Mouse (Mus musculus) heart, embryonic 10.5 days (tissue): ENCODE data around the gene Gstp3. TPM values are rescaled to one million over a fixed set of nuclear protein-coding genes. Genes with fewer than 3 reads are reported as not detected.

Experiments used
- DNase-seq: peaks from one replicate; pipeline ENCODE4 v3.0.0-alpha.2; 2017; ENCODE audit warnings: low spot score
- H3K27ac ChIP-seq: fragments of 300-500 bp; sonication (generic); 2 replicates; pipeline ENCODE4 v1.5.1; 2016; ENCODE audit warnings: mild to moderate bottlenecking
- H3K27me3 ChIP-seq: fragments of 300-500 bp; sonication (generic); 2 replicates; pipeline ENCODE4 v1.6.1; 2016; ENCODE audit warnings: mild to moderate bottlenecking; ENCODE audit not compliant: poor library complexity, insufficient read depth, severe bottlenecking
- H3K36me3 ChIP-seq: fragments of 300-500 bp; sonication (generic); 2 replicates; pipeline ENCODE4 v1.6.1; 2016; ENCODE audit warnings: mild to moderate bottlenecking, moderate library complexity
- H3K4me1 ChIP-seq: fragments of 300-500 bp; sonication (generic); 2 replicates; pipeline ENCODE4 v1.6.1; 2016; ENCODE audit warnings: mild to moderate bottlenecking
- H3K4me3 ChIP-seq: fragments of 300-500 bp; sonication (generic); 2 replicates; pipeline ENCODE4 v1.5.1; 2016; ENCODE audit warnings: mild to moderate bottlenecking, moderate library complexity
- H3K9me3 ChIP-seq: fragments of 300-500 bp; sonication (generic); 2 replicates; pipeline ENCODE4 v1.6.1; 2016; ENCODE audit warnings: mild to moderate bottlenecking, moderate library complexity
- WGBS: fragments of 180-500 bp; shearing (Covaris S2); methylation state at CpG from one replicate; pipeline ENCODE4 v1.1.7; 2016; 5-methylcytosine and 5-hydroxymethylcytosine counted together
- polyA plus RNA-seq: library from polyadenylated mRNA; unstranded; fragments of >200 nt; fragmentation: Nextera tagmentation; extraction: Ambion mirVana; gene quantifications from 2 replicates; pipeline ENCODE4 v1.2.1, GENCODE M21; 2016

Gstp3 gene
- polyA plus RNA-seq, 1 experiment from 2014 or later: not detected

GRCm38 (mm10) chr19:4086156-4086555 lies 26.8 kb upstream of the Gstp3 start:
- Histone ChIP-seq H3K36me3 (no peaks in the 10 kb centered on the region), H3K27ac (no peak overlapping the region), H3K4me1 (no peaks in the 10 kb centered on the region), H3K4me3 (no peak overlapping the region), H3K27me3 (peaks cover 52% of the 10 kb centered on the region), H3K9me3 (no peaks in the 10 kb centered on the region)
- peak; percentile 69 for DNase-seq
- 81% methylated on average over 15 of the region's 15 CpGs for WGBS

GRCm38 (mm10) chr19:4084984-4085383 lies 25.6 kb upstream of the Gstp3 start:
- 89% methylated on average over 1 of the region's 1 CpGs for WGBS

GRCm38 (mm10) chr19:4083826-4084225 lies 24.5 kb upstream of the Gstp3 start:
- peaks cover 49% of the 10 kb centered on the region for H3K27me3 ChIP-seq
- no peak overlapping the region for H3K27ac ChIP-seq
- WGBS: 25% methylated on average over 8 of the region's 8 CpGs
- no peak for DNase-seq
- H3K4me3 ChIP-seq: no peak overlapping the region
- H3K9me3 ChIP-seq: no peaks in the 10 kb centered on the region
- no peaks in the 10 kb centered on the region for H3K4me1 ChIP-seq
- H3K36me3 ChIP-seq: no peaks in the 10 kb centered on the region

More at GRCm38 (mm10) chr19:4084984-4085383, 25.6 kb upstream of the Gstp3 start:
- peak; percentile 58 for DNase-seq
- no peaks in the 10 kb centered on the region for H3K9me3 ChIP-seq
- H3K4me1 ChIP-seq: no peaks in the 10 kb centered on the region
- H3K4me3 ChIP-seq: no peak overlapping the region
- H3K36me3 ChIP-seq: no peaks in the 10 kb centered on the region
- H3K27ac ChIP-seq: no peak overlapping the region
- peaks cover 52% of the 10 kb centered on the region for H3K27me3 ChIP-seq

DNA sequence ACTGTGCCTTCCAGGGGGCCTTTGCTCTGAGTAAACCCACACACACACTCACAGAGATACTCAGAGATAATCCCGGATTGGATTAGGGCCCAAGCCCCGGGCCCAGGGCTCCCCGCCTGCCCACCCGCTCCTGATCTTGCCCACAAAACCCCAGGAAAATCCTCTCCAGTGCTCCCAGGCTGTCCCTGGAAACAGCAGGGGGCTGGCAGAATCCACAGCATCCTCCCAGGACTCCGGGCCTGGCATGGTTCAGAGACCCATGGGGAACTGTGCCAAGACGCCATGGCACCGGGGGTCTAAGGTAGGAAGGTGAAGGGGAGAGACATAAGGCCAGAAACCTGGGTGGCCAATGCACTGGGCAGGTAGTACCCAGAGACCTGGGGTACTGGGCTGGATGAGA lies 23.9 kb upstream of the Gstp3 start:
- Histone ChIP-seq H3K4me3 (no peak overlapping the region), H3K27ac (no peak overlapping the region), H3K36me3 (no peaks in the 10 kb centered on the region), H3K4me1 (no peaks in the 10 kb centered on the region), H3K9me3 (no peaks in the 10 kb centered on the region), H3K27me3 (peaks cover 46% of the 10 kb centered on the region)
- no peak for DNase-seq
- 70% methylated on average over 7 of the region's 7 CpGs for WGBS

DNA sequence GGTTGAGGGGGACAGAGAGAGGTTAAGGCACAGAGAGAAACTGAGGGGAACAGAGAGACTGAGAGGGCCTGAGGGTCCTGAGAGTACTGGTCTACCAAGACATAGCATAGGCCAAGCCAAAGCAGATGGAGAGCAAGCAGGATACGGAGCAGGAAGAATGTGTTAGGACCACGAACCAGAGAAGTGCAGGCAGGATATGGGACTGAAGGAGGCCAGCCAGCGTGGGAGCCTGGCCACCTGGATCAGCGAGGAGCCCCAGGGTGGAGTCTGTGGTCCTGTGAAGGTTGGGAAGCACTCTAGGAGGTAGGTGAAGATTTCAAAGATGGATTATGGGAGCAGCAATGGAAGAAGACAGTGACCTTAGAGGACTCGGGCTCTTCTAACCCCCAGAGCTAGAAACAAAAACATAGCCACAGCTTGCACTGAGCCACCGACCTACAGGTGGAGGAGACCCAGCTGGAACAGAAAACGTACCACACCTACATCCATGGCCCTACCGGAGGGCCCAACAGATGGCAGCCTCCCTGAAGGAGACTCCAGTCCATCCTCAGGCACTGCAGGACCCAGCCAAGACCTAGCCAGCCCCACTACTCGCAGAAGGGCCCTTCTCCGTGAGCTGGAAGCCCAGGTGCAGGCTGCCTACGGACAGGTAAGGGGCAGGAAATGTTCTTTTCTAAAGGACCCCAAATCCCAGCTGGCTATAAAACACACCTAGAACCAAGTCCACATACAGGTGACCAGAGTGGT lies 23.0 kb upstream of the Gstp3 start:
- H3K36me3 ChIP-seq: no peaks in the 10 kb centered on the region
- 77% methylated on average over 11 of the region's 11 CpGs for WGBS
- no peak overlapping the region for H3K4me3 ChIP-seq
- no peaks in the 10 kb centered on the region for H3K9me3 ChIP-seq
- H3K27me3 ChIP-seq: peaks cover 46% of the 10 kb centered on the region
- DNase-seq: no peak
- H3K27ac ChIP-seq: no peak overlapping the region
- H3K4me1 ChIP-seq: no peaks in the 10 kb centered on the region

GRCm38 (mm10) chr19:4081394-4081793 lies 22.0 kb upstream of the Gstp3 start, which contains the start of gene Cabp2:
Gene Cabp2, plus strand, starts transcription at chr19:4081578.
- H3K9me3 ChIP-seq: no peaks in the 10 kb centered on the region
- no peaks in the 10 kb centered on the region for H3K4me1 ChIP-seq
- WGBS: 73% methylated on average over 3 of the region's 3 CpGs
- peaks cover 40% of the 10 kb centered on the region for H3K27me3 ChIP-seq
- no peak for DNase-seq
- H3K27ac ChIP-seq: no peak within 1 kb of the TSS
- no peak within 1 kb of the TSS for H3K4me3 ChIP-seq
- no peaks in the 10 kb centered on the region for H3K36me3 ChIP-seq

GRCm38 (mm10) chr19:4080511-4081009 lies 21.2 kb upstream of the Gstp3 start:
- DNase-seq: no peak
- H3K27me3 ChIP-seq: peaks cover 34% of the 10 kb centered on the region
- no peaks in the 10 kb centered on the region for H3K4me1 ChIP-seq
- no peaks in the 10 kb centered on the region for H3K9me3 ChIP-seq
- H3K4me3 ChIP-seq: no peak overlapping the region
- no peaks in the 10 kb centered on the region for H3K36me3 ChIP-seq
- 58% methylated on average over 8 of the region's 8 CpGs for WGBS
- no peak overlapping the region for H3K27ac ChIP-seq

DNA sequence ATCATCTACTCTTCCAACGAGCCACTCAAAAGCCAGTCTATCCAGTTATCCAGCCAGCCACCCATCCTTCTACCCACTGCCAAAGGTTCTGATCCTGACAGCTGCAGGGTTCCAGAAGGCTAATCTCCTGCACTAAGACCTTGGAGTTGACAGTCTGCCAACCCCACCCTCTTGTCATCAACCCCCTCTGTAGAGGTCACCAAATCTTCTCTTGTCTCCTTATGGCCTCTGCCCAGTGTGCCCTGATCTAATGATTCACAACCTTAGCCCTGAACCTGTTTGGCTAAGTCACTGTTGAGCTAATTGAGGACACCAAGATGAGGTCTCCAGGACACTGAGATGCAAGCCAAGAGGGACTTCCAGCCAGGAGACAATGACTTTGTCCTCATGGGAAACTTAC lies 20.2 kb upstream of the Gstp3 start:
- Histone ChIP-seq H3K27ac (no peak overlapping the region), H3K4me1 (no peaks in the 10 kb centered on the region), H3K36me3 (no peaks in the 10 kb centered on the region), H3K9me3 (no peaks in the 10 kb centered on the region), H3K4me3 (no peak overlapping the region), H3K27me3 (peaks cover 32% of the 10 kb centered on the region)
- 65% methylated on average over 1 of the region's 1 CpGs for WGBS
- no peak for DNase-seq

DNA sequence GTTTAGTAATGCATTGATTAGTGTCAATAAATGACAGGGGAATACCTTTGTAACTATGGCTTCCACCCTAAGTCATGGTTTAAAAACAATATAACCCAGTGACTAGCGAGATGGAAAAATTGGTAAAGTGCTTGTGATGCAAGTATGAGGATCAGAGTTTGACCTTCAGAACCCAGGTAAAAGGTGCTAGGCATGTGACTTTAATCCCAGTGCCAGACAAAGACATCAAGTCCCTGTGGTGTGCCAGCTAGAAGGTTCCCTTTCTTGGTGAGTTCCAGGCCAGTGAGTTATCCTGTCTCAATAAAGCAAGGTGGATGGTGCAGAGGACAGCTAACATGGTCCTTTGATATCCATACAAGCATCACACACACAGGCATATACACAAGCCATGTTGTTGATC lies 16.2 kb upstream of the Gstp3 start:
- peaks cover 4% of the 10 kb centered on the region; the same call in 1 of the 2 replicates for H3K27me3 ChIP-seq
- no peaks in the 10 kb centered on the region for H3K36me3 ChIP-seq
- no peaks in the 10 kb centered on the region for H3K9me3 ChIP-seq
- WGBS: 78% methylated on average over 1 of the region's 1 CpGs
- no peak overlapping the region for H3K27ac ChIP-seq
- no peaks in the 10 kb centered on the region for H3K4me1 ChIP-seq
- no peak for DNase-seq
- no peak overlapping the region for H3K4me3 ChIP-seq

GRCm38 (mm10) chr19:4072706-4073424 lies 13.5 kb upstream of the Gstp3 start:
- 82% methylated on average over 6 of the region's 6 CpGs for WGBS

GRCm38 (mm10) chr19:4071406-4071805 lies 12.0 kb upstream of the Gstp3 start:
- WGBS: 89% methylated on average over 6 of the region's 6 CpGs
- Histone ChIP-seq H3K36me3 (no peaks in the 10 kb centered on the region), H3K9me3 (no peaks in the 10 kb centered on the region), H3K27me3 (no peaks in the 10 kb centered on the region), H3K27ac (no peak overlapping the region), H3K4me3 (no peak overlapping the region), H3K4me1 (no peaks in the 10 kb centered on the region)
- peak; percentile 58 for DNase-seq

More at GRCm38 (mm10) chr19:4072706-4073424, 13.5 kb upstream of the Gstp3 start:
- peak; percentile 63 for DNase-seq
- Histone ChIP-seq H3K9me3 (no peaks in the 10 kb centered on the region), H3K4me3 (no peak overlapping the region), H3K27me3 (no peaks in the 10 kb centered on the region), H3K27ac (no peak overlapping the region), H3K36me3 (no peaks in the 10 kb centered on the region), H3K4me1 (no peaks in the 10 kb centered on the region)

DNA sequence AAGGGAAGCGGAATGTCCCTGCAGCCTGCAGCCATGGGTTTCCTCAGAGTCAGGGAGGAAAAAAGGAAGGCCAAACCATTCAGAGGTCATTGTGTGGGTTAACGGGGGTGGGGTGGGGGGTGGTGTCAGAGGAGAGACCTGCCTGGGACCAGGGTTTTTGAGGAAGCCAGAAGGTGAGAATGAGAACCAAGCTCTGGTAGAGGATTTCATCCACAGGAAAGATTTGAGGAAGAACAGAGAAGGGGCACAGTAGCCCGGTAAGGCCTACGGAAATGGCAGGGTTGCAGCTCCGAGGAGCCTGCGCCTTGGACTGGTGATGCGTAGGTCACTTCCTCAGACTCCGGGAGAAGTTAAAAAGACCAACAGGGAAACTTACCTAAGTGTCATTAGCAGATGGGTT lies 11.4 kb upstream of the Gstp3 start:
- H3K9me3 ChIP-seq: no peaks in the 10 kb centered on the region
- DNase-seq: peak; percentile 64
- H3K36me3 ChIP-seq: no peaks in the 10 kb centered on the region
- H3K4me1 ChIP-seq: no peaks in the 10 kb centered on the region
- no peaks in the 10 kb centered on the region for H3K27me3 ChIP-seq
- no peak overlapping the region for H3K4me3 ChIP-seq
- WGBS: 76% methylated on average over 8 of the region's 8 CpGs
- no peak overlapping the region for H3K27ac ChIP-seq

DNA sequence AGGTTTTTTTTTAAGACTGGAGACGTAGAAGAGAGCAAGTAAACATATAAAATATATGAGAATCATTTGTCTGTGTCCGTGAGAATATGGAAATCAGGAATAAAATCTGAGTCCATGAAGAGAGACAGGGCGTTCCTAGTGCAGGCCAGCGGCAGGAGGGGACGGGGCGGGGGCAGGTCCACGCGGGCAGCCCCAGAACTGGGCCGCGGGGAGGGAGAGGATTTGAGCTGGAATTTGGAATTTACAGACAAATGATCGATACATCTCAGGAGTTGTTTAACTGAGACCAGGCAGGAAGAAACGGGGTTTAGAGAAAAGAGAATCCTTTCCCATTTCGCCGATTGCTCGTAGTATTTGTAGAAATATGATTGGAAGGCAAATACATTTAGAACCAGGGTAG lies 10.9 kb upstream of the Gstp3 start:
- peak; percentile 39 for DNase-seq
- Histone ChIP-seq H3K4me3 (no peak overlapping the region), H3K9me3 (no peaks in the 10 kb centered on the region), H3K27ac (no peak overlapping the region), H3K27me3 (no peaks in the 10 kb centered on the region), H3K4me1 (no peaks in the 10 kb centered on the region), H3K36me3 (no peaks in the 10 kb centered on the region)
- WGBS: 78% methylated on average over 15 of the region's 15 CpGs
